Mouse (Mus musculus) lung, postnatal 25 days (tissue): ENCODE measurements around the gene Ifi35.
"Not testable (repeated sequence)": the region's sequence is repeated elsewhere in the genome, so short reads cannot be mapped to it uniquely, and the experiment has no call there.

Experiments
- DNase-seq: peaks from one replicate; pipeline ENCODE4 v3.0.0; 2022; ENCODE audit warnings: low spot score

Gene Ifi35

GRCm38 (mm10) chr11:101448274-101448746, at the start of gene Ifi35:
Gene Ifi35 (plus strand): TSS chr11:101448407.
- peak; percentile 92 for DNase-seq

GRCm38 (mm10) chr11:101415306-101415705, 32.9 kb upstream of the Ifi35 start:
- no peak for DNase-seq

GRCm38 (mm10) chr11:101416433-101417100, 31.6 kb upstream of the Ifi35 start:
- DNase-seq, result no peak

- peak; percentile 85 for DNase-seq
Observed at GRCm38 (mm10) chr11:101417101-101417855, 30.9 kb upstream of the Ifi35 start, which contains the start of gene Aarsd1. Gene Aarsd1 (minus strand): TSS chr11:101417615.

- DNase-seq, result no peak
Observed at GRCm38 (mm10) chr11:101418991-101419390, 29.2 kb upstream of the Ifi35 start.

- no peak for DNase-seq
Observed at GRCm38 (mm10) chr11:101419610-101420009, 28.6 kb upstream of the Ifi35 start.

- no peak for DNase-seq
Observed at GRCm38 (mm10) chr11:101420148-101420547, 28.1 kb upstream of the Ifi35 start.

GRCm38 (mm10) chr11:101424105-101424851, 23.9 kb upstream of the Ifi35 start, which contains the start of gene Gm27029:
Gene Gm27029 (minus strand): TSS chr11:101424796.
- no peak for DNase-seq

- DNase-seq, result peak; percentile 98
Observed at GRCm38 (mm10) chr11:101424925-101425813, 23.0 kb upstream of the Ifi35 start, which contains the start of the genes Rundc1 and Ptges3l. Gene Rundc1 (plus strand): TSS chr11:101425085. Gene Ptges3l (minus strand): TSS chr11:101425333.

- DNase-seq, result no peak
Observed at GRCm38 (mm10) chr11:101426165-101426564, 22.0 kb upstream of the Ifi35 start.

- DNase-seq, result no peak
Observed at GRCm38 (mm10) chr11:101431327-101431726, 16.9 kb upstream of the Ifi35 start.

GRCm38 (mm10) chr11:101433396-101433795, 14.8 kb upstream of the Ifi35 start:
- no peak for DNase-seq

- DNase-seq, result no peak
Observed at GRCm38 (mm10) chr11:101435831-101436230, 12.4 kb upstream of the Ifi35 start.

GRCm38 (mm10) chr11:101436916-101437315, 11.3 kb upstream of the Ifi35 start:
- DNase-seq, result no peak

GRCm38 (mm10) chr11:101438006-101438405, 10.2 kb upstream of the Ifi35 start:
- DNase-seq, result not testable (repeated sequence)

GRCm38 (mm10) chr11:101441450-101442126, 6.6 kb upstream of the Ifi35 start:
- DNase-seq, result not testable (repeated sequence)

- peak; percentile 99 for DNase-seq
Observed at GRCm38 (mm10) chr11:101442127-101442693, 6.0 kb upstream of the Ifi35 start, which contains the start of gene Rpl27. Gene Rpl27 (plus strand): TSS chr11:101442298.

- no peak for DNase-seq
Observed at GRCm38 (mm10) chr11:101442760-101443159, 5.4 kb upstream of the Ifi35 start.

GRCm38 (mm10) chr11:101446319-101446718, 1.9 kb upstream of the Ifi35 start:
- DNase-seq, result no peak

GRCm38 (mm10) chr11:101446860-101447259, 1.3 kb upstream of the Ifi35 start:
- DNase-seq, result not testable (repeated sequence)
